Mouse (Mus musculus) liver, embryonic 16.5 days (tissue): Measurements from ENCODE around the gene Phf3. TPM values are rescaled to one million over a fixed set of nuclear protein-coding genes. Genes with fewer than 3 reads are reported as not detected.
"Not testable (repeated sequence)": the region's sequence is repeated elsewhere in the genome, so short reads cannot be mapped to it uniquely, and the experiment has no call there.

Experiments used
- ATAC-seq: fragments of 200-750 bp; cut with Nextera tagmentation; 2 replicates; pipeline ENCODE4 v1.8.0; 2017; ENCODE audit warnings: low read depth, mild to moderate bottlenecking, moderate number of reproducible peaks, moderate library complexity
- H3K27ac ChIP-seq: fragments of 300-500 bp; sonication (generic); 2 replicates; pipeline ENCODE4 v1.5.1; 2014; ENCODE audit warnings: mild to moderate bottlenecking, low read length
- H3K27me3 ChIP-seq: fragments of 300-500 bp; sonication (generic); 2 replicates; pipeline ENCODE4 v1.6.1; 2014; ENCODE audit warnings: low read depth, low read length, mixed read lengths; ENCODE audit not compliant: control insufficient read depth, insufficient read depth
- H3K36me3 ChIP-seq: fragments of 300-500 bp; sonication (generic); 2 replicates; pipeline ENCODE4 v1.6.1; 2014; ENCODE audit warnings: mild to moderate bottlenecking; ENCODE audit not compliant: control insufficient read depth, insufficient read depth
- H3K4me1 ChIP-seq: fragments of 300-500 bp; sonication (generic); 2 replicates; pipeline ENCODE4 v1.6.1; 2014; ENCODE audit warnings: low read depth, low read length, mixed read lengths; ENCODE audit not compliant: control insufficient read depth
- H3K4me2 ChIP-seq: fragments of 300-500 bp; sonication (generic); 2 replicates; pipeline ENCODE4 v1.6.1; 2014; ENCODE audit warnings: low read depth, low read length, mixed read lengths
- H3K4me3 ChIP-seq: fragments of 300-500 bp; sonication (generic); 2 replicates; pipeline ENCODE4 v1.5.1; 2014; ENCODE audit warnings: low read depth, mild to moderate bottlenecking, low read length
- H3K9ac ChIP-seq: fragments of 300-500 bp; sonication (generic); 2 replicates; pipeline ENCODE4 v1.6.1; 2014; ENCODE audit warnings: low read depth, low read length
- H3K9me3 ChIP-seq: fragments of 300-500 bp; sonication (generic); replicated peaks from 2 replicates; pipeline ENCODE4 v1.6.1; 2016; ENCODE audit warnings: low read length; ENCODE audit not compliant: control insufficient read depth
- WGBS: fragments of 180-500 bp; shearing (Covaris S2); extraction: QIAGEN DNeasy Blood & Tissue Kit; methylation state at CpG from one replicate; pipeline ENCODE4 v1.1.7; 2014; ENCODE audit not compliant: insufficient replicate concordance; 5-methylcytosine and 5-hydroxymethylcytosine counted together
- polyA plus RNA-seq: library from polyadenylated mRNA; unstranded; fragments of >200 nt; fragmentation: Nextera tagmentation; extraction: Ambion mirVana; gene quantifications from 2 replicates; pipeline ENCODE4 v1.2.1, GENCODE M21; 2015

The Phf3 gene
- polyA plus RNA-seq, 1 experiment from 2014 or later, result 12.5 TPM

GRCm38 (mm10) chr1:30770599-30770998 is 103.1 kb downstream of the Phf3 start:
- H3K4me2 ChIP-seq, H3K36me3 ChIP-seq, ATAC-seq, H3K27ac ChIP-seq, H3K27me3 ChIP-seq, H3K9ac ChIP-seq, H3K4me3 ChIP-seq, H3K9me3 ChIP-seq, H3K4me1 ChIP-seq: not testable (repeated sequence)
- 74% methylated on average over 12 of the region's 16 CpGs for WGBS

- Histone ChIP-seq H3K27me3 (no peaks in the 10 kb centered on the region), H3K9ac (no peak overlapping the region), H3K4me2 (no peak overlapping the region), H3K4me1 (no peaks in the 10 kb centered on the region), H3K27ac (no peak overlapping the region), H3K4me3 (no peak overlapping the region), H3K36me3 (no peaks in the 10 kb centered on the region), H3K9me3 (no peaks in the 10 kb centered on the region)
- ATAC-seq, result no peak
Observed at GRCm38 (mm10) chr1:30756794-30757193, 116.9 kb downstream of the Phf3 start.

GRCm38 (mm10) chr1:30755453-30756224 is 118.1 kb downstream of the Phf3 start:
- H3K4me3 ChIP-seq, result no peak overlapping the region
- no peaks in the 10 kb centered on the region for H3K36me3 ChIP-seq
- 46% methylated on average over 3 of the region's 3 CpGs for WGBS
- H3K4me1 ChIP-seq, result no peaks in the 10 kb centered on the region
- no peak overlapping the region for H3K27ac ChIP-seq
- H3K4me2 ChIP-seq, result no peak overlapping the region
- no peaks in the 10 kb centered on the region for H3K27me3 ChIP-seq
- H3K9me3 ChIP-seq, result no peaks in the 10 kb centered on the region
- no peak for ATAC-seq
- H3K9ac ChIP-seq, result no peak overlapping the region

Other genes with a start within 250 kb of the Phf3 start
- gene AC153137.1, start 104.0 kb upstream of the Phf3 start, polyA plus RNA-seq, result not detected in 2 replicates